Mouse (Mus musculus) megakaryocyte-erythroid progenitor cell, adult 5-6 weeks (primary cell): Measurements from ENCODE around the gene Stk40. TPM values are rescaled to one million over a fixed set of nuclear protein-coding genes. Genes with fewer than 3 reads are reported as not detected.
A peak's percentile ranks its signal among the peaks of the same experiment; 100 is the strongest.

Experiments used
- ATAC-seq: replicated peaks from 2 replicates; pipeline ENCODE4 v1.8.0; 2016; ENCODE audit warnings: mild to moderate bottlenecking, inconsistent platforms; ENCODE audit not compliant: severe bottlenecking, poor library complexity, low FRiP score, low TSS enrichment
- total RNA-seq, 2 experiments: library from RNA; stranded (forward) in 1 of 2; stranded (reverse) in 1 of 2; fragments of 200-1000, 215-1000 nt in 1 of 2; fragments of >200 nt in 1 of 2; fragmentation: Nextera tagmentation in 1 of 2; gene quantifications; 2 replicates each; pipeline ENCODE4 v1.2.3; 2014 to 2017

The Stk40 gene
- total RNA-seq, 2 experiments from 2014 or later: 11.7 to 14.6 TPM

GRCm38 (mm10) chr4:126096464-126097111 lies 7.2 kb upstream of the Stk40 start, which contains the start of gene Lsm10:
Gene Lsm10 (plus strand): TSS chr4:126096623.
- ATAC-seq: peak; percentile 98

GRCm38 (mm10) chr4:126097711-126098253 lies 6.0 kb upstream of the Stk40 start:
- no peak for ATAC-seq

GRCm38 (mm10) chr4:126099365-126099764 lies 4.4 kb upstream of the Stk40 start:
- peak; percentile 50 for ATAC-seq

- ATAC-seq: no peak
These were observed 3.0 kb upstream of the Stk40 start for GRCm38 (mm10) chr4:126100764-126101163.

- ATAC-seq: no peak
These were observed 1.5 kb upstream of the Stk40 start for GRCm38 (mm10) chr4:126102061-126102841.

- peak; percentile 81 for ATAC-seq
These were observed 638 bp upstream of the Stk40 start for GRCm38 (mm10) chr4:126103057-126103581.

GRCm38 (mm10) chr4:126104261-126105075 lies 711 bp downstream of the Stk40 start:
- no peak for ATAC-seq

- no peak for ATAC-seq
These were observed 1.5 kb downstream of the Stk40 start for GRCm38 (mm10) chr4:126105131-126105783.

GRCm38 (mm10) chr4:126108061-126108740 lies 4.4 kb downstream of the Stk40 start:
- ATAC-seq: no peak

- ATAC-seq: no peak
These were observed 6.0 kb downstream of the Stk40 start for GRCm38 (mm10) chr4:126109613-126110373.

GRCm38 (mm10) chr4:126110374-126111152 lies 6.8 kb downstream of the Stk40 start:
- peak; percentile 76 for ATAC-seq

GRCm38 (mm10) chr4:126111153-126111549 lies 7.4 kb downstream of the Stk40 start:
- no peak for ATAC-seq

GRCm38 (mm10) chr4:126113243-126113642 lies 9.5 kb downstream of the Stk40 start:
- ATAC-seq: no peak

GRCm38 (mm10) chr4:126113943-126114342 lies 10.2 kb downstream of the Stk40 start:
- peak; percentile 43; the same call in 1 of the 2 replicates for ATAC-seq

GRCm38 (mm10) chr4:126115411-126115810 lies 11.7 kb downstream of the Stk40 start:
- ATAC-seq: no peak

GRCm38 (mm10) chr4:126115871-126116521 lies 12.2 kb downstream of the Stk40 start:
- ATAC-seq: no peak

- ATAC-seq: no peak
These were observed 13.4 kb downstream of the Stk40 start for GRCm38 (mm10) chr4:126117116-126117515.
